Mouse (Mus musculus): ENCODE data around the gene St8sia6. TPM values are rescaled to one million over a fixed set of nuclear protein-coding genes. Genes with fewer than 3 reads are reported as not detected.
"Not testable (repeated sequence)": the region's sequence is repeated elsewhere in the genome, so short reads cannot be mapped to it uniquely, and the experiment has no call there.

Gene St8sia6
- total RNA-seq, 2 experiments from 2014 or later = 0.99 to 2.0 TPM

DNA sequence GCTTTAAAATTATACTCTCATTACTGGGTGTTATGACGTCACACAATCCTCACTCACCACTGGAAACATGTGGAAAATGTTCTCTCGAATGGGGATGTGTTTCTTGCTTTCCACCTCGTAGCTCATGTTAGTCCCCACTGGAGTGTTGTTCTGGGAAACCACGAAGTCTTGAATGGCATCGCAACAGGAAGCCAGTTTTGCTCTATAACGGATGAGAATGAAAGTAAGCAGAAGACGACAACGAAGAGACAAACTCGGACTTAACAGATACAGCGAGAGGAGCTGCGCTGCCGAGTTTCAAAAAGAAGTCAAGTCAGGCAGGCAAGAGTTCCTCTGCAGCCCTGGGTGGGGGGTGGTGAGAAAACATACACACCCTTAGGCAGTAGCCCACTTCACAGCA lies 121.4 kb downstream of the St8sia6 start:
- no peak for DNase-seq (ENCODE audit: low spot score in 2 of 2)

GRCm38 (mm10) chr2:13634866-13635265 lies 159.0 kb downstream of the St8sia6 start:
- DNase-seq (ENCODE audit: low spot score in 2 of 2) = no peak

GRCm38 (mm10) chr2:13630136-13630832 lies 163.6 kb downstream of the St8sia6 start:
- DNase-seq (ENCODE audit: low spot score in 2 of 2) = peak in 1 of 2 experiments; percentile 2

DNA sequence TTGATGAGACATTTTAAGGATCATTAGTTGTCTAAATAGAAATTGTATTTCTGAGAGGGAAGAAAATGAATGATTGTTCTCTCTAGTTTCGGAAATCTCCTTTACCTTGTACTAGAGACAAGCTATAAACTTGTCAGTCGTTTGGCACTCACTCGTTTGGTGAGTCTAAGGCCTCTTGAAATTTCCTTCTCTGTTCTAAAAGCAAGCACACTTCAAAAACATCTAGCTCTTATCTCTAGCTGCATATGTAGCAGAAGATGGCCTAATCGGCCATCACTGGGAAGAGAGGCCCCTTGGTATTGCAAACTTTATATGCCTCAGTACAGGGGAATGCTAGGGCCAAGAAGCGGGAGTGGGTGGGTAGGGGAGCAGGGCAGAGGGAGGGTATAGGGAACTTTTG lies 190.2 kb downstream of the St8sia6 start:
- DNase-seq (ENCODE audit: low spot score in 2 of 2) = not testable (repeated sequence)

DNA sequence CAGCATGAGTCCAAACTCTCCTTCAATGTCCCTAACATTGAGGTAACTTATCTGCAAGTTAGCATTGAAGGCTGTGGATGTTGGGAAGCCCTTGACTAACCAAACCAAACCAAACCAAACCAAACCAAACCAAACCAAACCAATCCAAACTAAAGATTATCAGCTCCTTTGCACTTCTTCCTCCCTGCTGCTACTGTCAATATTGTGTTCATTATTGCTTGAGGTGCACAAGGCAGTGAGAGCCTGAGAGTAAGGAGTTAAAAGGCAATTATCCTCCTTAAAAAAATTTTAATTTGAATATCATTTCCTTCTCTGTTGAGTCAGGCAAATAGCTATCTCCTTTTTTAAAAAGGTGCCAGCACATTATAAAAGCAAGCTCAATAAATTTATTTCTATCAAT lies 190.8 kb downstream of the St8sia6 start:
- no peak for DNase-seq (ENCODE audit: low spot score in 2 of 2)

Other genes with a start within 250 kb of the St8sia6 start
- gene Trdmt1, start 249.4 kb downstream of the St8sia6 start, total RNA-seq (2021) = 1 to 10 TPM; 2.8 to 3.2 TPM
- gene Vim, start 220.1 kb downstream of the St8sia6 start, total RNA-seq (2021) = 100 to 1,000 TPM; 152 to 479 TPM

Data from adrenal gland, adult 18-20 months (tissue).